Mouse (Mus musculus) lung, adult 18-20 months (tissue): ENCODE data around the gene 1700021F07Rik.

ENCODE experiments used
- DNase-seq, 2 experiments: peaks; one replicate each; pipeline ENCODE4 v3.0.0; 2022; ENCODE audit warnings: mixed read lengths in 2 of 2

Gene 1700021F07Rik

GRCm38 (mm10) chr2:173522376-173522775 is at the start of gene 1700021F07Rik:
Gene 1700021F07Rik, plus strand, starts transcription at chr2:173522586.
- no peak for DNase-seq

DNA sequence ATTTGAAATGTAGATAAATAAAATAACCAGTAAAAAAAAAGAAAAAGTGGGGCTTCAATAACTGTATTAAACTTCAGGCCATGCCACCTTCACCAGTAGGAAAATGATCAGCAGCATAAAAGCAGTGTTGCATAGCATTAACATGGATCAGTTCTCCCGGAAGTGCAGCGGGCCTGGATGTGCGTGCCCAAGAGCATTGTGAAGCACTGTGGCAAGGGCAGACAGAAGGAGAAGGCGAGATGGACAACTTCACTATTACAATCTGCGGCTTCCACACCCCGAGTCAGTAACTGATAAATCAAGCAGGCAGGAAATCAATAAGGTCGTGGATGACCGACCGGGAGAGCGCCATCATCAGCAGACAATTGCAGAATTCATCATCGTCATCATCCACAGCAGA is 49.2 kb upstream of the 1700021F07Rik start:
- DNase-seq, result no peak

GRCm38 (mm10) chr2:173479050-173479449 is 43.3 kb upstream of the 1700021F07Rik start:
- no peak for DNase-seq

- no peak for DNase-seq
These were observed 37.9 kb upstream of the 1700021F07Rik start for GRCm38 (mm10) chr2:173484486-173484885.

GRCm38 (mm10) chr2:173499612-173500011 is 22.8 kb upstream of the 1700021F07Rik start:
- no peak for DNase-seq

GRCm38 (mm10) chr2:173513977-173514376 is 8.4 kb upstream of the 1700021F07Rik start:
- DNase-seq, result no peak

GRCm38 (mm10) chr2:173515186-173515585 is 7.2 kb upstream of the 1700021F07Rik start:
- no peak for DNase-seq

GRCm38 (mm10) chr2:173516150-173516855 is 6.1 kb upstream of the 1700021F07Rik start:
- DNase-seq, result no peak

DNA sequence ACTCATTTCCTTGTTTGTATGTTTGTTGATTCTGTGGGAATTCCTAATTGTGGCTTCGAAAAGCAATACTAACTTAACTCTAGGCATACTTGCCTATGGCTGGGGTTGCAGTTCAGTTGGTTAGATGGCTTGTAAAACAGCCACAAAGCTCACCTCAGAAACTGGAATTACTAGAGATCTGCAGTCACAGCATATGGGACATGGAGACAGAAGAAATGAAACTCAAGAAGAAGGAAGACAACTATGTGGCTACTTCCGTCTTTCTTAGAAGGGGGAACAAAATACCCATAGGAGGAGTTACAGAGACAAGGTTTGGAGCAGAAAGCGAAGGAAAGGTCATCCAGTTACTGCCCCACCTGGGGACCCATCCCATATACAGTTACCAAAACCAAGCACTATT is 6.1 kb downstream of the 1700021F07Rik start:
- no peak for DNase-seq

DNA sequence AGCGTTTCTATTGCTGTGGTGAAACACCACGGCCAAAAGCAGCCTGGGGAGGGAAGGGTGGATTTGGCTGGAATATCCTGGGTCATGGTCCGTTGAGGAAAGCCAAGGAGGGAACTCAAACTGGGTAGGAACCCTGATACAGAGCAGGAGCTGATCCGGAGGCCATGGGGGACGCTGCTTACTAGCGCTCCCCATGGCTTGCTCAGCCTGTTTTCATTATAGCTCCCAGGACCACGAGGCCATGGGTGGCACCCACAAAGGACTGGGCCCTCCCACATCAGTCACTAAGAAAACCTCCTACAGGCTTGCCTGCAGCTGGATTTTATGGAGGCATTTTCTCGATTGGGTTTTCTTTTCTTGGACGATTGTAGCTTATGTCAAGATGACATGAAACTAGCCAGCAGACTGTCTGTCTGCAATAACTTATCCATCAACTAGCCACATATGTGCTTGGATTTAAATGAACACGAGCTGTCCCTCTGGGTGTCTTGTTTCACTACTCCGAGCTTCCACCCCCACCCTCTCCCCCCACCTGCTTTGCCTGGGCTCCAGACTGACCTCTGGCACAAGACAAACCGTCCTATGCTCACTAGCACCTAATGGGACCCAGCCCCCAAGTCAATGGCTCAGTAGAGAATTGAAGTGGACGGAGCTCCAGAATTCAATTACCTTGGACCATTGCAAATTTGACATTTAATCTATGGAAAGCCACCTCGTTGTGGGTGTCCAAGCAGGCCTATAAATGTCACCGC is 10.5 kb downstream of the 1700021F07Rik start:
- DNase-seq, result no peak

GRCm38 (mm10) chr2:173534581-173534980 is 12.2 kb downstream of the 1700021F07Rik start:
- DNase-seq, result no peak

DNA sequence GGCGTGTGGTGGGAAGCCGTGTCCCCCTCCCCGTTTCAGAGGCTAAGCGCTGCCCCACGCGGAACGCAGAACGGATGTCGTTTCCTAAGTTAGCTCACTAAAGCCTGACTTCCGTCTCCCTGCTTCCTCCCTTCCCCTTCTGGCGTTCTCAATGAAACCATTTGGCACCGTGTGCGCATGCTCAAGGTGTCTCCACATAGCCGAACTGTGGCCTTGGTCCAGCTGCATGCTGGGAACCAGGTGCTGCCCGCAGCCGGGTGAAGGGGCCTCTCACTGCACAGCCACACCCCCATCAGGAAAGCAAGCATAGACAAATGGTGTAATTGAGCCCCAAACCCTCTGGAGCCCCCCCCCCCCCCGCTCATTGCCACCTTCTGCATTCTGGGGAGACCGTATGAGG is 13.0 kb downstream of the 1700021F07Rik start:
- DNase-seq, result no peak

DNA sequence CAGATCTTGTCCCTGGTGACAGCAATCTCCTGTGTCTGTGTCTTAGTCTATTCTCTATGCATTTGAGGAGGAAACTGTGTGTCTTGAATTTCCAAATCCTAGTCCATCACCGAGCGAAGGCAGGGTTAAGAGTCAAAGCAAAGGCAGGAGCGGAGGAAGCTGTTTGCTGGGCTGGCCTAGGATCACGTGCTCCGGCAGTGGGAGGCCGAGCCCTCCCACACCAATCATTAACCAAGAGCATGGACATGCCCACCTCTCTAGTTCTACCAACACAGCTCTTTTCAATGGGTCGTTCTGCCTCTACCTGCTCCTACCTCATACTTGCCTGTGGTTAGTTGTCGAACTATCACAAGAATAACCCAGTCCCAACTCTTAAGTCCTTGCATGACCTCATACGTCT is 13.5 kb downstream of the 1700021F07Rik start:
- no peak for DNase-seq

DNA sequence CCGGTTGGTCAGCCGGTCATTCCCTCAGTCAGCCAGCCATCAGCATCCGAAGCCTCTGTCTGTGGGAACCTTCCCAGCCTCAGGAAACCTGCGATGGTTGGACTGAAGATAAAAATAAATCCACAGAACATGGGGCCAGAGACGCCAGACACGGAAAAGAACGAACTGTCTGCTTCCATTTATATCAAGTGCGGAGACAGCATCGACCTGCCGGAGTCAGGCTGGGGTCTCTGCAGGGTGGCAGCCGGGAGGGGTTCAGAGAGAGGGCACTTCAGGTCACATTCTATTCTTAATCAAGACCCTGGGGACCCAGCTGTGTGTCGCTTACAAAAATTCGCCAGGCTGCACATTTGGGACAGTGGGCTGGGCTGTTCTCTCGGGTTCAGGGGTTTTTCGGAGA is 17.4 kb downstream of the 1700021F07Rik start:
- no peak for DNase-seq

GRCm38 (mm10) chr2:173541748-173542147 is 19.4 kb downstream of the 1700021F07Rik start:
- no peak for DNase-seq

GRCm38 (mm10) chr2:173542716-173543115 is 20.3 kb downstream of the 1700021F07Rik start:
- no peak for DNase-seq

DNA sequence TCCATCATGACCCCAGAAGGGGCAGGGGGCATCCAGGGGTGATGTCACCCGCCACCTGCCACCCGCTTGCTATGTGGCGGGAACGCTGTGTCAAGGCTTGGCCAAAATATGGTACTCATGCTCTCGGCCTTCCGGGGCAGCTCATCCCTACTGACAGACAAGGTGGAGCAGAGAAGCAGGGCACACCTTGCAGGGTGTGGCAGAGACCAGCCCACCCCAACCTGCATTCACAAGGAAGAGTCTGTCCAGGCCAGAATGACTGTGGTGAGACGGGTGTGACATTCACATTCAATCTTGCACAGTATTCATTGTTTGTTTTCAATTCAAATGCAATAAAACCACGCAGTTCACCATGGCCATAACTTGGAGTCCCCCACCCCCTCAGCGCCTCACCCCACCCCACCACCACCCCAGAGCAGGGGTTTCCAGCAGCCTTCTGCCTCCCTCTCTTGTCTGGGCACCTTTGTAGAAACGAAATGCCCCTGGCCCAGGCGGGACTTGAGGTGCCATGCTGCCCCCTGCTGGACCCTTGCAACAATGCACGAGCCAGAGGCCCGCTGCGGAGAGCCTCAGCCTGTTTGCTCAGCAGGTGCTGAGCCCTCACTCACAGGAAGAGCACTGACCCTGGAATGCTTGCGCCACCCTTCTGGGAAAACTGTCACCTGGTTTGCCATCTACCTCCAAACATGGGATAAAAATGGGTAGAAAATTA is 23.8 kb downstream of the 1700021F07Rik start:
- peak; percentile 49 to 62 for DNase-seq

DNA sequence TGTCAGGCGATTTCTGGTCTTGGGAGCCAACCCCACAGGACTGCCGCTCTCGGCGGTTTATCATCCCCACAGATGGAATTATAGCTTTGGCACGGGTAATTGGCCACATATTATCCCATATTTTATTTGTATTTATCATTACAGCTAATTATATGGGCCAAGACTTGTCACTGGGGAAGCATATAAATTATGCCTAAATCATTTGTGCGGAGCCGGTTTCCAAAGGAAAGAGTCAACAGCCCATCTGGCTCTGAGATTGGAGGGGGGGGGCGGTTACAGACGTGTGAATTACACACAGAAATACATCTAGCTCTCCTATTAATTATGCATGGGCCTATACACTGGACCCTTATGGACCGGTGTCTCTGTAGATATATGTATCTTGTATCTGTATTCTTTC is 26.9 kb downstream of the 1700021F07Rik start:
- DNase-seq, result no peak

DNA sequence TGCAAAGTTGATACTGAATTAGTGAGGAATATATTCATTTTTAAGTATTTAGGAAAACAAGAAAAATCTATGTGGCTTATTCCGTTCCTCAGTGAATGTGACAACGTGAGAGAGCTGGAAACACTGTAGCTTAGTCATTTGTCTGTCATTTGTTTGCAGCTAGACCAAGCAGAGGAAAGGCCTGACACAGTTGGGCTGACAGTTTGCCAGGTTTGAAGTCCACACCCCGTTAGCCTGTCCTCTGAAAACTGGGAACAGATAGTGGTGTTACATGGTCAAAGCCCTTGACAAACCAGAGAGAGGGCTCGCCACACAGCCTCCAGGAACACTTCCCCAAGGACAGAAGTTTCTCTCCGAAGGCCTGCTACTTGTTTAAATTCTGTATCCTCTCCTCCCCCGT is 28.3 kb downstream of the 1700021F07Rik start:
- DNase-seq, result no peak

GRCm38 (mm10) chr2:173553863-173554262 is 31.5 kb downstream of the 1700021F07Rik start:
- DNase-seq, result peak in 1 of 2 experiments; percentile 17

GRCm38 (mm10) chr2:173558754-173559396 is 36.5 kb downstream of the 1700021F07Rik start:
- DNase-seq, result no peak

GRCm38 (mm10) chr2:173561851-173562442 is 39.6 kb downstream of the 1700021F07Rik start:
- DNase-seq, result peak; percentile 31 to 40

GRCm38 (mm10) chr2:173563336-173563735 is 41.0 kb downstream of the 1700021F07Rik start:
- no peak for DNase-seq
